Mouse (Mus musculus) frontal cortex, adult 2 months (tissue): ENCODE measurements around the gene Yes1. TPM values are rescaled to one million over a fixed set of nuclear protein-coding genes. Genes with fewer than 3 reads are reported as not detected.

Experiments
- polyA plus RNA-seq: library from polyadenylated mRNA; depleted of rRNA; stranded (reverse); fragments of >200 nt; gene quantifications from 2 replicates; pipeline ENCODE4 v1.2.3, GENCODE M21; 2012; rRNA removed

The Yes1 gene
- polyA plus RNA-seq, 1 experiment: 10.7 TPM

Other genes starting within 250 kb of the Yes1 start
- gene Ppp1cb, start 152.3 kb upstream of the Yes1 start, polyA plus RNA-seq: 254 and 257 TPM in 2 replicates
- gene Pisd, start 174.5 kb downstream of the Yes1 start, polyA plus RNA-seq: 71.7 and 78.7 TPM in 2 replicates
- not detected in 2 replicates for gene Gm20671, start 215.9 kb downstream of the Yes1 start, polyA plus RNA-seq
- gene Prr14l, start 243.1 kb downstream of the Yes1 start, polyA plus RNA-seq: 15.0 and 15.2 TPM in 2 replicates